Mouse (Mus musculus) lung, postnatal 0 days (tissue): ENCODE data around the gene Cavin4.

Experiments used
- CTCF ChIP-seq: IDR thresholded peaks from 2 replicates; pipeline ENCODE4 v1.5.1; 2016; ENCODE audit warnings: antibody characterized with exemption, mild to moderate bottlenecking
- EP300 ChIP-seq: IDR thresholded peaks from 2 replicates; pipeline ENCODE4 v1.6.1; 2016; ENCODE audit warnings: antibody characterized with exemption, mild to moderate bottlenecking, control low read depth

- no peak for TF ChIP-seq EP300
- TF ChIP-seq CTCF, result no peak
Observed at GRCm38 (mm10) chr4:48680214-48680613, 16.9 kb downstream of the Cavin4 start.
